Mouse (Mus musculus) lung, adult 2 months (tissue): Measurements from ENCODE around the gene Asb15. TPM values are rescaled to one million over a fixed set of nuclear protein-coding genes. Genes with fewer than 3 reads are reported as not detected.

ENCODE experiments used
- DNase-seq: peaks from one replicate; pipeline ENCODE4 v3.0.0; 2022
- H3K4me1 ChIP-seq: fragments of 200-500 bp; 2 replicates; pipeline ENCODE4 v1.6.1; 2011; ENCODE audit warnings: low read length; ENCODE audit not compliant: control insufficient read depth, insufficient read depth
- H3K4me3 ChIP-seq: fragments of 200-500 bp; replicated peaks from 2 replicates; pipeline ENCODE3; 2011; ENCODE audit warnings: low read depth, mild to moderate bottlenecking, control low read depth, low read length; ENCODE audit errors: extremely low read depth
- CTCF ChIP-seq: fragments of 200-500 bp; IDR thresholded peaks from 2 replicates; pipeline ENCODE4 v1.5.1; 2011; ENCODE audit warnings: mild to moderate bottlenecking, low read length, control low read depth; ENCODE audit not compliant: insufficient read depth
- POLR2A ChIP-seq: fragments of 200-500 bp; IDR thresholded peaks from 2 replicates; pipeline ENCODE4 v1.6.1; 2011; ENCODE audit warnings: low read depth, mild to moderate bottlenecking, control low read depth, low read length, borderline replicate concordance; ENCODE audit errors: extremely low read depth
- WGBS: fragments of 180-500 bp; shearing (Covaris S2); methylation state at CpG from one replicate; pipeline ENCODE4 v1.1.7; 2018; 5-methylcytosine and 5-hydroxymethylcytosine counted together
- polyA plus RNA-seq: library from polyadenylated mRNA; depleted of rRNA; stranded (reverse); fragments of >200 nt; gene quantifications from 2 replicates; pipeline ENCODE4 v1.2.3, GENCODE M21; 2012

Asb15 gene
- polyA plus RNA-seq, 1 experiment = 0.46 TPM

GRCm38 (mm10) chr6:24585431-24586310 lies 57.7 kb downstream of the Asb15 start:
- 14% methylated on average over 10 of the region's 10 CpGs for WGBS
- TF ChIP-seq POLR2A (no peak), CTCF (no peak)
- no peak for DNase-seq
- Histone ChIP-seq H3K4me1 (peaks cover 7% of the 10 kb centered on the region), H3K4me3 (no peak overlapping the region)

- peaks cover 10% of the 10 kb centered on the region for H3K4me1 ChIP-seq
- WGBS = 15% methylated on average over 3 of the region's 3 CpGs
- no peak overlapping the region for H3K4me3 ChIP-seq
- TF ChIP-seq CTCF (no peak), POLR2A (no peak)
- DNase-seq = no peak
Measured at GRCm38 (mm10) chr6:24586885-24587284, 58.9 kb downstream of the Asb15 start.

- DNase-seq = no peak
- WGBS = 88% methylated on average over 5 of the region's 5 CpGs
- TF ChIP-seq POLR2A = no peak
- no peak overlapping the region for H3K4me3 ChIP-seq
- peaks cover 10% of the 10 kb centered on the region for H3K4me1 ChIP-seq
Measured at GRCm38 (mm10) chr6:24590282-24590681, 62.3 kb downstream of the Asb15 start.

GRCm38 (mm10) chr6:24591525-24592218 lies 63.7 kb downstream of the Asb15 start:
- H3K4me3 ChIP-seq = no peak overlapping the region
- DNase-seq = no peak
- WGBS = 45% methylated on average over 10 of the region's 10 CpGs
- TF ChIP-seq CTCF = no peak
- TF ChIP-seq POLR2A = no peak
- peaks cover 7% of the 10 kb centered on the region for H3K4me1 ChIP-seq

GRCm38 (mm10) chr6:24597500-24597899 lies 69.6 kb downstream of the Asb15 start, which contains the start of gene Lmod2:
Gene Lmod2 (plus strand): TSS chr6:24597762.
- DNase-seq = no peak
- Histone ChIP-seq H3K4me1 (peaks cover 6% of the 10 kb centered on the region), H3K4me3 (no peak within 1 kb of the TSS)
- no peak for TF ChIP-seq POLR2A
- TF ChIP-seq CTCF = no peak
- 70% methylated on average over 10 of the region's 10 CpGs for WGBS

- TF ChIP-seq POLR2A (no peak), CTCF (no peak)
- 87% methylated on average over 6 of the region's 6 CpGs for WGBS
- peaks cover 7% of the 10 kb centered on the region for H3K4me1 ChIP-seq
- no peak overlapping the region for H3K4me3 ChIP-seq
- DNase-seq = no peak
Measured at GRCm38 (mm10) chr6:24599179-24599578, 71.2 kb downstream of the Asb15 start.

GRCm38 (mm10) chr6:24599639-24600038 lies 71.7 kb downstream of the Asb15 start:
- WGBS = 74% methylated on average over 5 of the region's 5 CpGs
- no peak for DNase-seq
- TF ChIP-seq POLR2A = no peak
- TF ChIP-seq CTCF = no peak
- Histone ChIP-seq H3K4me1 (peaks cover 7% of the 10 kb centered on the region), H3K4me3 (no peak overlapping the region)

- Histone ChIP-seq H3K4me1 (peaks cover 7% of the 10 kb centered on the region), H3K4me3 (no peak overlapping the region)
- WGBS = 68% methylated on average over 6 of the region's 6 CpGs
- TF ChIP-seq POLR2A = no peak
- no peak for TF ChIP-seq CTCF
- no peak for DNase-seq
Measured at GRCm38 (mm10) chr6:24600134-24600533, 72.2 kb downstream of the Asb15 start.

GRCm38 (mm10) chr6:24600726-24601125 lies 72.8 kb downstream of the Asb15 start:
- WGBS = 76% methylated on average over 4 of the region's 4 CpGs
- TF ChIP-seq POLR2A = no peak
- TF ChIP-seq CTCF = no peak
- Histone ChIP-seq H3K4me1 (peaks cover 7% of the 10 kb centered on the region), H3K4me3 (no peak overlapping the region)
- no peak for DNase-seq

GRCm38 (mm10) chr6:24601668-24602067 lies 73.7 kb downstream of the Asb15 start:
- WGBS = 35% methylated on average over 1 of the region's 1 CpGs
- no peak for DNase-seq
- no peak overlapping the region for H3K4me3 ChIP-seq
- TF ChIP-seq CTCF (no peak), POLR2A (no peak)
- H3K4me1 ChIP-seq = peaks cover 7% of the 10 kb centered on the region
